Mouse (Mus musculus): ENCODE data around the gene Gfod1.

- TF ChIP-seq POLR2A (IDR thresholded peaks at IDR 0.05; ENCODE audit: borderline replicate concordance, control insufficient read depth, low read depth, low read length), result no peak
- TF ChIP-seq CTCF (IDR thresholded peaks at IDR 0.05; ENCODE audit: control insufficient read depth, insufficient read depth, low read length), result no peak
Observed at GRCm38 (mm10) chr13:43183248-43184055, 120.5 kb downstream of the Gfod1 start.

Measured in bone marrow, adult 2 months (tissue).